Mouse (Mus musculus): ENCODE measurements around the gene Gdpd5.
"Not testable (repeated sequence)": the region's sequence is repeated elsewhere in the genome, so short reads cannot be mapped to it uniquely, and the experiment has no call there.

Gdpd5 gene

GRCm38 (mm10) chr7:99474836-99475561, 93.8 kb downstream of the Gdpd5 start:
- no peak for DNase-seq (ENCODE audit: low read depth, low spot score)

- DNase-seq (ENCODE audit: low read depth, low spot score), result no peak
Measured at GRCm38 (mm10) chr7:99475562-99475911, 94.3 kb downstream of the Gdpd5 start.

GRCm38 (mm10) chr7:99476558-99477114, 95.4 kb downstream of the Gdpd5 start:
- no peak for DNase-seq (ENCODE audit: low read depth, low spot score)

- no peak for DNase-seq (ENCODE audit: low read depth, low spot score)
Measured at GRCm38 (mm10) chr7:99477235-99477634, 96.0 kb downstream of the Gdpd5 start.

- no peak for DNase-seq (ENCODE audit: low read depth, low spot score)
Measured at GRCm38 (mm10) chr7:99482637-99483036, 101.4 kb downstream of the Gdpd5 start.

GRCm38 (mm10) chr7:99483271-99483923, 102.2 kb downstream of the Gdpd5 start, which contains the start of gene Rps3:
Gene Rps3, minus strand, starts transcription at chr7:99483738.
- peak; percentile 99 for DNase-seq (ENCODE audit: low read depth, low spot score)

GRCm38 (mm10) chr7:99483924-99484319, 102.7 kb downstream of the Gdpd5 start:
- no peak for DNase-seq (ENCODE audit: low read depth, low spot score)

GRCm38 (mm10) chr7:99484679-99485078, 103.5 kb downstream of the Gdpd5 start:
- DNase-seq (ENCODE audit: low read depth, low spot score), result no peak

GRCm38 (mm10) chr7:99489708-99490107, 108.5 kb downstream of the Gdpd5 start:
- no peak for DNase-seq (ENCODE audit: low read depth, low spot score)

GRCm38 (mm10) chr7:99499128-99499527, 117.9 kb downstream of the Gdpd5 start:
- no peak for DNase-seq (ENCODE audit: low read depth, low spot score)

GRCm38 (mm10) chr7:99500201-99500600, 119.0 kb downstream of the Gdpd5 start:
- peak; percentile 73 for DNase-seq (ENCODE audit: low read depth, low spot score)

GRCm38 (mm10) chr7:99500655-99501054, 119.4 kb downstream of the Gdpd5 start:
- DNase-seq (ENCODE audit: low read depth, low spot score), result no peak

- no peak for DNase-seq (ENCODE audit: low read depth, low spot score)
Measured at GRCm38 (mm10) chr7:99501148-99501547, 119.9 kb downstream of the Gdpd5 start.

- DNase-seq (ENCODE audit: low read depth, low spot score), result no peak
Measured at GRCm38 (mm10) chr7:99504556-99504955, 123.3 kb downstream of the Gdpd5 start.

GRCm38 (mm10) chr7:99508187-99508586, 127.0 kb downstream of the Gdpd5 start:
- not testable (repeated sequence) for DNase-seq (ENCODE audit: low read depth, low spot score)

- peak; percentile 60 for DNase-seq (ENCODE audit: low read depth, low spot score)
Measured at GRCm38 (mm10) chr7:99510087-99510501, 128.9 kb downstream of the Gdpd5 start.

All from telencephalon, adult 2 months (tissue).